Mouse (Mus musculus) ES-Bruce4 (cell line): ENCODE data around the gene S100a11.

Experiments used
- EP300 ChIP-seq: IDR thresholded peaks from 2 replicates; pipeline ENCODE4 v1.6.1; 2011; ENCODE audit warnings: low read depth, low read length; ENCODE audit not compliant: insufficient read depth
- POLR2A ChIP-seq: IDR thresholded peaks from one replicate; pipeline ENCODE4 v1.8.1; 2011; ENCODE audit warnings: low read length; ENCODE audit not compliant: insufficient read depth

DNA sequence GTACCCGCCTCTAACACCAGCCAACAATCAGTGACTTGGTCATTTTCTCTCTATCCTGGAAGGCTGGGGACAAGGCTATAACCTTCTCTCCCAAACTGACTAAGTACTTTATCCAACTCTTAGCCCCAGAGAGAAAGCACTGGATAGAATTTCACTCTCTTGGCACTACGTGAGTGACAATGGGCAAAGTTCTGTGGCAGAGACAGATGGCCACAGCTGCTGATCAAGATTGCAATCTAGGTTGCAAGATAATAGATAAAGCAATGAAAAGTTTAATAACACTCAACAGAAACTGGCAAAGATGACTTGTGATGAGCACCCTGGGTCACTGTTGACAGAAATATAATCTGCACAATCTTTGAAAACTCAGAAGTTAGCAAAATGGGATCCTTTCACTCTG lies 48.8 kb downstream of the S100a11 start:
- no peak for TF ChIP-seq POLR2A
- TF ChIP-seq EP300 = no peak
